Comparison of ENCODE assay signal across 8 mouse cellular contexts in the genomic region with DNA sequence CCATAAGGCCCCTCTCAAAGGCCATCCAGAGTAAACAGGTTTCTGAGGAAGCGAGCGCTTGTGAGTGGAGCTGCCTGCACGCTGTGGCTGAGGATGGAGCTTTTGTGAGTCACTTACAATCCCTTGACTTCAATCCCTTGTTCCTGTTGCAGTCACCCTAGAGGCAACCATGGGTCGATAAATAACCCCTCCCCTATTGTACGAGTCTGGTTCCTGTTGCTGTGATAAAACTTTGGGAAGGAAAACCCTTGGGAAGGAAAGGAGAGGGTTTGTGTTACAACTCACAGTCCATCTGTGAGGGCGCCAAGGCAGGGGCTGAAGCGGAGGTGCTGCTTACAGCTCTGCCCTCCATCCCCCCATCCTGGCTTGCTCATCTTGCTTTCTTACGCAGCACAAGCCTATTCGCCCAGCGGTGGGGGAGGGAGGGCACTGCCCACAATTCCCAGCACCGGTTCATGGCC. TPM values are rescaled to one million over a fixed set of nuclear protein-coding genes. Genes with fewer than 3 reads are reported as not detected.
DNase-seq lines count a peak whose midpoint lies in the region; ATAC-seq lines count a peak whose summit lies in the region.

No protein-coding gene starts in this region.

- H3K4me3 ChIP-seq in forebrain, embryonic 14.5 days (ENCODE audit: low read depth, low read length): no peak overlapping the region
- H3K4me3 ChIP-seq in stomach, embryonic 16.5 days (replicated peaks; ENCODE audit: low read length): no peak overlapping the region

- no peaks in the 10 kb centered on the region for H3K36me3 ChIP-seq in forebrain, embryonic 14.5 days (ENCODE audit: control insufficient read depth, insufficient read depth, low read length)
- H3K36me3 ChIP-seq in stomach, embryonic 16.5 days (ENCODE audit: control insufficient read depth, insufficient read depth, low read length): no peaks in the 10 kb centered on the region

- H3K4me1 ChIP-seq in forebrain, embryonic 14.5 days (ENCODE audit: control insufficient read depth, insufficient read depth, low read length): peaks cover 5% of the 10 kb centered on the region; the same call in 1 of the 2 replicates
- H3K4me1 ChIP-seq in stomach, embryonic 16.5 days (ENCODE audit: control insufficient read depth, insufficient read depth, low read length): peaks cover 29% of the 10 kb centered on the region

- ATAC-seq in forebrain, embryonic 14.5 days: peak; percentile 64; the same call in 1 of the 2 replicates
- peak; percentile 63; the same call in 1 of the 2 replicates for ATAC-seq in stomach, embryonic 16.5 days (ENCODE audit: insufficient read depth, low FRiP score)

- H3K4me2 ChIP-seq in forebrain, embryonic 14.5 days (ENCODE audit: low read length): no peak overlapping the region
- peak overlapping the region; percentile 7 for H3K4me2 ChIP-seq in stomach, embryonic 16.5 days (ENCODE audit: low read depth, low read length)

- H3K9ac ChIP-seq in forebrain, embryonic 14.5 days (ENCODE audit: low read length): peak overlapping the region; percentile 5; the same call in 1 of the 2 replicates
- peak overlapping the region; percentile 6; the same call in 1 of the 2 replicates for H3K9ac ChIP-seq in stomach, embryonic 16.5 days (ENCODE audit: low read length)

- peak; percentile 40 for DNase-seq in lung, postnatal 10 days
- DNase-seq in lung, adult 18-20 months: no peak
- peak; percentile 66 for DNase-seq in forebrain, embryonic 14.5 days (ENCODE audit: low spot score)
- DNase-seq in liver: peak; percentile 41
- DNase-seq in thymus, postnatal 14 days: no peak
- no peak for DNase-seq in urinary bladder, adult 18-20 months (ENCODE audit: low spot score in 2 of 2)
- DNase-seq in layer of hippocampus, adult 11-12 months (ENCODE audit: low spot score): no peak

- H3K9me3 ChIP-seq in forebrain, embryonic 14.5 days (replicated peaks; ENCODE audit: control insufficient read depth, low read length): no peaks in the 10 kb centered on the region
- no peaks in the 10 kb centered on the region for H3K9me3 ChIP-seq in stomach, embryonic 16.5 days (replicated peaks; ENCODE audit: control insufficient read depth, low read length)

- no peaks in the 10 kb centered on the region for H3K27me3 ChIP-seq in forebrain, embryonic 14.5 days (replicated peaks; ENCODE audit: control insufficient read depth, insufficient read depth, low read length)
- H3K27me3 ChIP-seq in stomach, embryonic 16.5 days (ENCODE audit: control insufficient read depth, insufficient read depth, low read length): no peaks in the 10 kb centered on the region

- 13% methylated on average over 11 of the region's 11 CpGs for WGBS in forebrain, embryonic 14.5 days
- WGBS in stomach, embryonic 16.5 days: 12% methylated on average over 11 of the region's 11 CpGs

- peak overlapping the region; percentile 50; the same call in 1 of the 2 replicates for H3K27ac ChIP-seq in forebrain, embryonic 14.5 days (ENCODE audit: low read depth, low read length)
- peak overlapping the region; percentile 75 for H3K27ac ChIP-seq in stomach, embryonic 16.5 days (ENCODE audit: low read length)

RNA-seq across cellular contexts. Expression of a gene that starts 45.2 kb away (rescaled TPM):
- 0.64 and 1.2 TPM in 2 replicates for polyA plus RNA-seq in forebrain, embryonic 14.5 days (2014; fragmentation: Nextera tagmentation; extraction: Ambion mirVana)
- 0.34 and 1.1 TPM in 2 replicates for polyA plus RNA-seq in stomach, embryonic 16.5 days (2015; fragmentation: Nextera tagmentation; extraction: Ambion mirVana)

Comparison
In these comparisons a context has a peak if more than half of its experiments do, and no peak if none do; other contexts are left out.
1. DNase-seq: peak in lung, postnatal 10 days (single experiment), forebrain, embryonic 14.5 days (single experiment) and liver (single experiment); none in lung, adult 18-20 months (0 of 2), thymus, postnatal 14 days (single experiment), urinary bladder, adult 18-20 months (0 of 2) and layer of hippocampus, adult 11-12 months (single experiment).